Mouse (Mus musculus) C2C12 (cell line): ENCODE data around the gene Pkp4. TPM values are rescaled to one million over a fixed set of nuclear protein-coding genes. Genes with fewer than 3 reads are reported as not detected.

Source experiments
- H3K27me3 ChIP-seq: one replicate; pipeline ENCODE4 v1.6.1; 2011; ENCODE audit not compliant: control insufficient read depth, insufficient read depth, insufficient read length
- H3K36me3 ChIP-seq: one replicate; pipeline ENCODE4 v1.6.1; 2011; ENCODE audit not compliant: control insufficient read depth, insufficient read depth
- H3K4me3 ChIP-seq: one replicate; pipeline ENCODE4 v1.5.1; 2011; ENCODE audit warnings: mild to moderate bottlenecking, control low read depth; ENCODE audit not compliant: poor library complexity, insufficient read depth, severe bottlenecking
- H3K79me2 ChIP-seq: one replicate; pipeline ENCODE4 v1.6.1; 2011; ENCODE audit not compliant: control insufficient read depth, insufficient read depth
- H3K79me3 ChIP-seq: one replicate; pipeline ENCODE4 v1.6.1; 2011; ENCODE audit warnings: low read depth, control low read depth
- H3ac ChIP-seq: one replicate; pipeline ENCODE3; 2011; ENCODE audit warnings: low read depth; ENCODE audit not compliant: control insufficient read depth, insufficient read length
- CEBPB ChIP-seq: IDR thresholded peaks from one replicate; pipeline ENCODE4 v1.6.1; 2011; ENCODE audit warnings: low read depth, mild to moderate bottlenecking, control low read depth, moderate library complexity
- CTCF ChIP-seq: IDR thresholded peaks from one replicate; pipeline ENCODE4 v1.5.1; 2011; ENCODE audit not compliant: control insufficient read depth, insufficient read depth, insufficient read length
- FOSL1 ChIP-seq: IDR thresholded peaks from one replicate; pipeline ENCODE4 v1.8.0; 2011; ENCODE audit warnings: mild to moderate bottlenecking, low read length; ENCODE audit not compliant: poor library complexity, insufficient read depth, severe bottlenecking
- MAX ChIP-seq: IDR thresholded peaks from one replicate; pipeline ENCODE4 v1.6.1; 2011; ENCODE audit warnings: mild to moderate bottlenecking, control low read depth
- MYOD1 ChIP-seq: IDR thresholded peaks from one replicate; pipeline ENCODE4 v1.6.1; 2011; ENCODE audit warnings: low read depth; ENCODE audit not compliant: control insufficient read depth, insufficient read length
- MYOG ChIP-seq: IDR thresholded peaks from one replicate; pipeline ENCODE4 v1.6.1; 2011; ENCODE audit not compliant: control insufficient read depth, insufficient read length; ENCODE audit errors: extremely low read depth
- USF1 ChIP-seq: IDR thresholded peaks from one replicate; pipeline ENCODE4 v1.6.1; 2011; ENCODE audit warnings: low read depth, mild to moderate bottlenecking, control low read depth, moderate library complexity
- polyA plus RNA-seq: library from polyadenylated mRNA; unstranded; fragments of >200 nt; fragmentation: generic; extraction: Trizol; gene quantifications from one replicate; pipeline ENCODE4 v1.2.1, GENCODE M21; 2012; ENCODE audit warnings: missing spikeins

The Pkp4 gene
- polyA plus RNA-seq, 1 experiment: 23.0 TPM

GRCm38 (mm10) chr2:59343834-59344233 is 183.2 kb downstream of the Pkp4 start:
- Histone ChIP-seq H3K79me3 (no peaks in the 10 kb centered on the region), H3K27me3 (no peaks in the 10 kb centered on the region), H3K4me3 (no peak overlapping the region), H3K79me2 (no peaks in the 10 kb centered on the region), H3ac (no peak overlapping the region), H3K36me3 (peaks cover 40% of the 10 kb centered on the region)
- TF ChIP-seq USF1 (no peak), FOSL1 (no peak), MAX (no peak)

- peaks cover 45% of the 10 kb centered on the region for H3K36me3 ChIP-seq
- H3K79me3 ChIP-seq: no peaks in the 10 kb centered on the region
- H3K79me2 ChIP-seq: no peaks in the 10 kb centered on the region
- H3K4me3 ChIP-seq: no peak overlapping the region
- TF ChIP-seq MAX: no peak
- no peak for TF ChIP-seq MYOD1
- TF ChIP-seq FOSL1: no peak
- TF ChIP-seq MYOG: no peak
- no peak for TF ChIP-seq CEBPB
- H3ac ChIP-seq: no peak overlapping the region
- H3K27me3 ChIP-seq: no peaks in the 10 kb centered on the region
Measured at GRCm38 (mm10) chr2:59344699-59345098, 184.0 kb downstream of the Pkp4 start.

- Histone ChIP-seq H3K79me2 (no peaks in the 10 kb centered on the region), H3K79me3 (no peaks in the 10 kb centered on the region), H3K4me3 (no peak overlapping the region), H3K27me3 (no peaks in the 10 kb centered on the region), H3K36me3 (peaks cover 43% of the 10 kb centered on the region), H3ac (no peak overlapping the region)
- TF ChIP-seq MYOD1 (no peak), CTCF (no peak), USF1 (no peak), MYOG (no peak), FOSL1 (no peak), CEBPB (no peak), MAX (no peak)
Measured at GRCm38 (mm10) chr2:59345141-59345839, 184.6 kb downstream of the Pkp4 start.

- no peak overlapping the region for H3K4me3 ChIP-seq
- no peak for TF ChIP-seq CEBPB
- no peak for TF ChIP-seq CTCF
Measured at GRCm38 (mm10) chr2:59346443-59346842, 185.8 kb downstream of the Pkp4 start.

GRCm38 (mm10) chr2:59348585-59348984 is 187.9 kb downstream of the Pkp4 start:
- Histone ChIP-seq H3K79me2 (no peaks in the 10 kb centered on the region), H3K4me3 (no peak overlapping the region), H3K27me3 (no peaks in the 10 kb centered on the region), H3K36me3 (peaks cover 31% of the 10 kb centered on the region), H3ac (no peak overlapping the region), H3K79me3 (no peaks in the 10 kb centered on the region)
- TF ChIP-seq MYOD1 (no peak), CTCF (no peak), MYOG (no peak), CEBPB (no peak), FOSL1 (no peak), MAX (no peak), USF1 (no peak)

More at GRCm38 (mm10) chr2:59346443-59346842, 185.8 kb downstream of the Pkp4 start:
- no peaks in the 10 kb centered on the region for H3K27me3 ChIP-seq
- H3K36me3 ChIP-seq: peaks cover 42% of the 10 kb centered on the region
- no peaks in the 10 kb centered on the region for H3K79me3 ChIP-seq
- H3K79me2 ChIP-seq: no peaks in the 10 kb centered on the region
- H3ac ChIP-seq: no peak overlapping the region

- no peak for TF ChIP-seq FOSL1
- TF ChIP-seq CTCF: no peak
- no peak for TF ChIP-seq MYOG
- TF ChIP-seq MYOD1: no peak
- TF ChIP-seq CEBPB: no peak
- TF ChIP-seq MAX: no peak
- H3K27me3 ChIP-seq: no peaks in the 10 kb centered on the region
- no peaks in the 10 kb centered on the region for H3K79me3 ChIP-seq
- H3ac ChIP-seq: no peak overlapping the region
- no peak overlapping the region for H3K4me3 ChIP-seq
- peaks cover 37% of the 10 kb centered on the region for H3K36me3 ChIP-seq
- no peaks in the 10 kb centered on the region for H3K79me2 ChIP-seq
Measured at GRCm38 (mm10) chr2:59350094-59350493, 189.4 kb downstream of the Pkp4 start.
